Mouse (Mus musculus) liver, embryonic 14.5 days (tissue): Measurements from ENCODE around the gene Pld3.

ENCODE experiments used
- CTCF ChIP-seq: IDR thresholded peaks from 2 replicates; pipeline ENCODE4 v1.5.1; 2016; ENCODE audit warnings: antibody characterized with exemption, low read depth, control low read depth
- EP300 ChIP-seq: IDR thresholded peaks from 2 replicates; pipeline ENCODE4 v1.6.1; 2016; ENCODE audit warnings: antibody characterized with exemption, low read depth

GRCm38 (mm10) chr7:27552931-27553513, at the start of gene Pld3, which contains the start of gene 2310022A10Rik:
- TF ChIP-seq CTCF (no peak), EP300 (no peak; the same call in 1 of the 2 replicates)
